Comparison of ENCODE assay signal across 38 mouse cellular contexts in genomic region chr4:90212076-90212475, GRCm38 (mm10). TPM values are rescaled to one million over a fixed set of nuclear protein-coding genes. Genes with fewer than 3 reads are reported as not detected.
"Had no signal": no experiment of that assay in that cellular context is flagged by ENCODE, and none has a peak within 500 bp of the region (broad histone marks: within the 10 kb centered on the region; RNA-seq: fewer than 3 reads in every experiment).

No protein-coding gene starts in this region.

- H3K27me3 ChIP-seq: embryonic facial prominence, embryonic 12.5 days; embryonic facial prominence, embryonic 13.5 days; embryonic facial prominence, embryonic 15.5 days; forebrain, embryonic 12.5 days; forebrain, embryonic 13.5 days; forebrain, embryonic 15.5 days had no signal

- H3K27ac ChIP-seq: embryonic facial prominence, embryonic 10.5 days; embryonic facial prominence, embryonic 12.5 days; embryonic facial prominence, embryonic 13.5 days; embryonic facial prominence, embryonic 15.5 days; forebrain, embryonic 10.5 days; forebrain, embryonic 12.5 days; forebrain, embryonic 13.5 days; forebrain, embryonic 15.5 days; gastrocnemius, adult 2 months; heart, adult 2 months had no signal

- ATAC-seq: forebrain, embryonic 15.5 days; forebrain, embryonic 16.5 days; forebrain, postnatal 0 days had no signal

- H3K9ac ChIP-seq: embryonic facial prominence, embryonic 12.5 days; embryonic facial prominence, embryonic 13.5 days; embryonic facial prominence, embryonic 15.5 days; forebrain, embryonic 12.5 days; forebrain, embryonic 13.5 days; forebrain, embryonic 15.5 days; forebrain, postnatal 0 days had no signal

- H3K4me1 ChIP-seq: embryonic facial prominence, embryonic 10.5 days; embryonic facial prominence, embryonic 12.5 days; embryonic facial prominence, embryonic 13.5 days; embryonic facial prominence, embryonic 15.5 days; forebrain, embryonic 12.5 days; forebrain, embryonic 13.5 days; forebrain, embryonic 15.5 days had no signal

- H3K4me2 ChIP-seq: embryonic facial prominence, embryonic 12.5 days; embryonic facial prominence, embryonic 13.5 days; embryonic facial prominence, embryonic 15.5 days; forebrain, embryonic 12.5 days; forebrain, embryonic 13.5 days; forebrain, embryonic 15.5 days had no signal

- H3K9me3 ChIP-seq: embryonic facial prominence, embryonic 10.5 days; embryonic facial prominence, embryonic 12.5 days; embryonic facial prominence, embryonic 13.5 days; embryonic facial prominence, embryonic 15.5 days; forebrain, embryonic 10.5 days; forebrain, embryonic 12.5 days; forebrain, embryonic 13.5 days; forebrain, embryonic 15.5 days had no signal

- DNase-seq: cerebellum, adult 8-10 months; cerebellum, adult 9-10 months; cerebellum, adult 9-11 months; cerebellum, postnatal 10 days; cerebellum, postnatal 14 days; cerebellum, postnatal 25 days; cerebellum, postnatal 36 days; forebrain, postnatal 0 days; gastrocnemius, adult 2 months; gastrocnemius, postnatal 10 days; gastrocnemius, postnatal 14 days; gastrocnemius, postnatal 25 days; gastrocnemius, postnatal 36 days; heart, adult 11 months; heart, adult 18-20 months; heart, adult 2 months had no signal

- H3K4me3 ChIP-seq: embryonic facial prominence, embryonic 10.5 days; embryonic facial prominence, embryonic 12.5 days; embryonic facial prominence, embryonic 13.5 days; embryonic facial prominence, embryonic 15.5 days; erythroblast, embryonic 14.5 days; forebrain, embryonic 10.5 days; forebrain, embryonic 12.5 days; forebrain, embryonic 13.5 days; forebrain, embryonic 15.5 days; gastrocnemius, adult 2 months; heart, adult 2 months had no signal

- H3K36me3 ChIP-seq: embryonic facial prominence, embryonic 10.5 days; embryonic facial prominence, embryonic 12.5 days; embryonic facial prominence, embryonic 13.5 days; embryonic facial prominence, embryonic 15.5 days; forebrain, embryonic 10.5 days; forebrain, embryonic 12.5 days; forebrain, embryonic 15.5 days had no signal

RNA-seq across cellular contexts. Expression of gene Zfp352, which starts 6.5 kb away (rescaled TPM):
- total RNA-seq: common myeloid progenitor, adult 5-6 weeks; forebrain, postnatal 0 days; gastrocnemius, adult 18-20 months; gastrocnemius, adult 2 months; gastrocnemius, adult 8-10 months; gastrocnemius, postnatal 10 days; gastrocnemius, postnatal 14 days; gastrocnemius, postnatal 25 days; gastrocnemius, postnatal 36 days; gastrocnemius, postnatal 4 days; granulocyte monocyte progenitor cell, adult 5-6 weeks; heart, adult 18-20 months; heart, adult 2 months had no signal
- polyA plus RNA-seq: cortical plate, adult 2 months; embryonic facial prominence, embryonic 10.5 days; embryonic facial prominence, embryonic 11.5 days; embryonic facial prominence, embryonic 12.5 days; embryonic facial prominence, embryonic 13.5 days; embryonic facial prominence, embryonic 14.5 days; embryonic facial prominence, embryonic 15.5 days; erythroblast, embryonic 14.5 days; forebrain, embryonic 10.5 days; forebrain, embryonic 11.5 days; forebrain, embryonic 12.5 days; forebrain, embryonic 13.5 days; forebrain, embryonic 14.5 days; forebrain, embryonic 15.5 days; forebrain, embryonic 16.5 days; forebrain, postnatal 0 days; frontal cortex, adult 2 months; gonadal fat pad, adult 2 months; heart, adult 2 months had no signal
